Mouse (Mus musculus) erythroblast, embryonic 14.5 days (primary cell): Measurements from ENCODE around the gene Rbfox3.

Source experiments
- GATA1 ChIP-seq: IDR thresholded peaks from 2 replicates; pipeline ENCODE4 v1.6.1; 2012; ENCODE audit warnings: low read length, inconsistent platforms, mixed read lengths
- TAL1 ChIP-seq: IDR thresholded peaks from 3 replicates; pipeline ENCODE4 v1.6.1; 2012; ENCODE audit warnings: low read length, inconsistent platforms, mixed read lengths

DNA sequence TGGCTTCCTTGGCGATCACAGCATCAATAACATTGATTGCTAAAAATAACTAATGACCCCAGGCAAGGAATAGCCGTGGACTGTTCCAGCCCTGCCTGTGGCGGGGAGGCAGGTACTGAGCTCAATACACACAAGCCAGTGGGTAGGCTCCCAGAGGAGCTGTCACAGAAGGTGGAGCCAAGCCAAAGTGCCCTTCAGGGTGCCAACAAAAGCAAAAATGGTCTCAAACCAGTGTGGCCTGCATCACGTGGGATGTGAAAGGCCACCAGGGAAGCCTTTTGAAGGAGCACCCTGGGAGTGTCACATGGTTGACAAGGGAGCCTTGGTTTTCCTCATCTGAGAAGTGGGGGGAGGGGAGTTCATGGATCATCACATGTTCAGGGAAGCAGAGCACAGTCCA is 255.6 kb downstream of the Rbfox3 start:
- TF ChIP-seq GATA1 (no peak), TAL1 (no peak)
